10 mouse cellular contexts compared by ENCODE assay signal in the genomic region with DNA sequence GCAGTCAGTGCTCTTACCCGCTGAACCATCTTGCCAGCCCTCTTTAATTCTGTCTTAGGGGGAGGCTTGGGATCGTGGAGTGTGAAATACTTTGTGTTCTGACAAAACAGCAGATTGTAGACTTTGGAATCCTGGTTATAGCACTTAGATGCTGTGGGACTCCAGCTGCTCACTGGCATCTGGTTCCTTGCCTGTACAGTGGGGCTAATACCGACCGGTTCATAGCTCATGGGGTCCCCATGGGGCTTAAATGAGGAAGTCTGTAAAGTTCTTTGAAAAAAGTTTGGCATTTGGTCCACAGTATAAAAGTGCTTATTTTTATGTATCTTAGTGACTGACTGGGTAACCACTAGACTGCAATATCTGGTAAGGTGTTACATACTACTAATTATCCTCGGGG. TPM values are rescaled to one million over a fixed set of nuclear protein-coding genes. Genes with fewer than 3 reads are reported as not detected.
DNase-seq lines count a peak whose midpoint lies in the region; ATAC-seq and TF ChIP-seq lines count a peak whose summit lies in the region.
"Had no signal": no experiment of that assay in that cellular context is flagged by ENCODE, and none has a peak within 500 bp of the region (broad histone marks: within the 10 kb centered on the region; RNA-seq: fewer than 3 reads in every experiment).

No protein-coding gene starts in this region.

- peak overlapping the region; percentile 35 for H3K4me3 ChIP-seq in cerebellum, adult 2 months (replicated peaks; ENCODE audit: insufficient read depth, low read depth, low read length)
- H3K4me3 ChIP-seq in neural tube, embryonic 11.5 days (ENCODE audit: low read depth, low read length), result peak overlapping the region; percentile 9; the same call in 1 of the 2 replicates
- peak overlapping the region; percentile 39 to 89 for H3K4me3 ChIP-seq in liver, embryonic 14.5 days (ENCODE audit: insufficient read depth in 1 of 2, low read depth in 2 of 2, low read length in 2 of 2)

- no peak for TF ChIP-seq POLR2A in cerebellum, adult 2 months (IDR thresholded peaks at IDR 0.05; ENCODE audit: borderline replicate concordance, insufficient read depth, low read length)

- H3K27me3 ChIP-seq in cerebellum, adult 2 months (ENCODE audit: control insufficient read depth, insufficient read depth, low read length), result no peaks in the 10 kb centered on the region
- no peaks in the 10 kb centered on the region for H3K27me3 ChIP-seq in neural tube, embryonic 11.5 days (ENCODE audit: control insufficient read depth, insufficient read depth, low read length)
- H3K27me3 ChIP-seq in liver, embryonic 14.5 days (ENCODE audit: control insufficient read depth, insufficient read depth, low read length), result no peaks in the 10 kb centered on the region

- no peak for DNase-seq in cerebellum, adult 2 months
- DNase-seq in cerebellum, postnatal 36 days, result no peak
- DNase-seq in neural tube, embryonic 11.5 days (ENCODE audit: low spot score), result no peak
- DNase-seq in neural tube, embryonic 10.5 days (ENCODE audit: extremely low spot score, low spot score), result no peak
- DNase-seq in liver, embryonic 14.5 days (ENCODE audit: low read depth in 3 of 3, low spot score in 3 of 3), result no peak
- no peak for DNase-seq in MN1 (ENCODE audit: low spot score)
- no peak for DNase-seq in frontal cortex, postnatal 25 days (ENCODE audit: low spot score in 2 of 2)
- DNase-seq in adrenal gland, adult (ENCODE audit: inconsistent age in 2 of 2, low spot score in 1 of 2), result no peak
- DNase-seq: kidney, adult 11 months; right cerebral cortex, postnatal 14 days had no signal

- TF ChIP-seq CTCF in cerebellum, adult 2 months (IDR thresholded peaks at IDR 0.05; ENCODE audit: borderline replicate concordance, insufficient read depth, low read depth, low read length), result no peak
- no peak for TF ChIP-seq CTCF in liver, embryonic 14.5 days (IDR thresholded peaks at IDR 0.05; ENCODE audit: low read depth)

- 22% methylated on average over 5 of the region's 5 CpGs for WGBS in cerebellum, adult 2 months
- WGBS in neural tube, embryonic 11.5 days, result 72% methylated on average over 5 of the region's 5 CpGs
- 35% methylated on average over 5 of the region's 5 CpGs for WGBS in liver, embryonic 14.5 days (ENCODE audit: insufficient replicate concordance)

- peaks cover 17% of the 10 kb centered on the region for H3K36me3 ChIP-seq in neural tube, embryonic 11.5 days (ENCODE audit: control insufficient read depth, insufficient read depth, low read length)
- peaks cover 81% of the 10 kb centered on the region for H3K36me3 ChIP-seq in liver, embryonic 14.5 days (replicated peaks; ENCODE audit: control insufficient read depth, insufficient read depth, low read depth)

- no peaks in the 10 kb centered on the region; the same call in 1 of the 2 replicates for H3K4me1 ChIP-seq in cerebellum, adult 2 months (ENCODE audit: control insufficient read depth, insufficient read depth, low read length)
- H3K4me1 ChIP-seq in neural tube, embryonic 11.5 days (ENCODE audit: control insufficient read depth, insufficient read depth, low read length), result peaks cover 19% of the 10 kb centered on the region
- H3K4me1 ChIP-seq in liver, embryonic 14.5 days (replicated peaks; ENCODE audit: control insufficient read depth in 2 of 2, insufficient read depth in 2 of 2, low read length in 1 of 2), result peaks cover 5 to 8% of the 10 kb centered on the region in 2 experiments

- no peak for TF ChIP-seq EP300 in liver, embryonic 14.5 days (IDR thresholded peaks at IDR 0.05; ENCODE audit: low read depth)

- no peak for ATAC-seq in neural tube, embryonic 11.5 days (ENCODE audit: insufficient read depth, low FRiP score, low TSS enrichment)
- ATAC-seq in liver, embryonic 14.5 days (ENCODE audit: insufficient read depth), result no peak

- H3K27ac ChIP-seq in cerebellum, adult 2 months (ENCODE audit: insufficient read depth, low read length), result no peak overlapping the region
- H3K27ac ChIP-seq in neural tube, embryonic 11.5 days (ENCODE audit: low read depth, low read length), result no peak overlapping the region
- no peak overlapping the region for H3K27ac ChIP-seq in liver, embryonic 14.5 days

- 0 out of 2 replicates have a peak overlapping the region, but pooled peaks have one; percentile 12 for H3K4me2 ChIP-seq in neural tube, embryonic 11.5 days (ENCODE audit: low read depth)
- H3K4me2 ChIP-seq in liver, embryonic 14.5 days (ENCODE audit: low read depth), result peak overlapping the region; percentile 79

- no peaks in the 10 kb centered on the region for H3K9me3 ChIP-seq in neural tube, embryonic 11.5 days (ENCODE audit: control insufficient read depth, low read length)
- no peaks in the 10 kb centered on the region for H3K9me3 ChIP-seq in liver, embryonic 14.5 days (ENCODE audit: control insufficient read depth, low read length)

- H3K9ac ChIP-seq in neural tube, embryonic 11.5 days (ENCODE audit: low read length), result no peak overlapping the region
- H3K9ac ChIP-seq in liver, embryonic 14.5 days (replicated peaks), result peak overlapping the region; percentile 41

RNA-seq across cellular contexts. Expression of a gene that starts 4.9 kb away (rescaled TPM):
- polyA plus RNA-seq in cerebellum, adult 2 months (2012; rRNA removed), result 31.7 and 32.1 TPM in 2 replicates
- 55.3 and 57.6 TPM in 2 replicates for polyA plus RNA-seq in neural tube, embryonic 11.5 days (2014; fragmentation: Nextera tagmentation; extraction: Ambion mirVana)
- polyA plus RNA-seq in liver, embryonic 14.5 days (2012; rRNA removed), result 21.3 and 26.9 TPM in 2 replicates
- 33.4 and 40.5 TPM in 2 replicates for polyA plus RNA-seq in liver, embryonic 14.5 days (2014; fragmentation: Nextera tagmentation; extraction: Ambion mirVana)

RNA-seq across cellular contexts. Expression of a gene that starts 28.2 kb away (rescaled TPM):
- 73.7 and 77.2 TPM in 2 replicates for polyA plus RNA-seq in cerebellum, adult 2 months (2012; rRNA removed)
- polyA plus RNA-seq in neural tube, embryonic 11.5 days (2014; fragmentation: Nextera tagmentation; extraction: Ambion mirVana), result 12.5 and 15.2 TPM in 2 replicates
- 2.1 and 2.3 TPM in 2 replicates for polyA plus RNA-seq in liver, embryonic 14.5 days (2012; rRNA removed)
- polyA plus RNA-seq in liver, embryonic 14.5 days (2014; fragmentation: Nextera tagmentation; extraction: Ambion mirVana), result 0.81 and 1.3 TPM in 2 replicates

Comparison
In these comparisons a context has a peak if more than half of its experiments do, and no peak if none do; other contexts are left out.
1. H3K4me3 ChIP-seq: peak in every context shown above with its lines; median percentile 64 in liver, embryonic 14.5 days; 35 in cerebellum, adult 2 months; 9 in neural tube, embryonic 11.5 days.